Mouse (Mus musculus) MEL (cell line): ENCODE results near the gene Ugt1a6b. TPM values are rescaled to one million over a fixed set of nuclear protein-coding genes. Genes with fewer than 3 reads are reported as not detected.
"Not testable (repeated sequence)": the region's sequence is repeated elsewhere in the genome, so short reads cannot be mapped to it uniquely, and the experiment has no call there.

Source experiments
- DNase-seq: peaks from one replicate; pipeline ENCODE4 v3.0.0; 2011; ENCODE audit warnings: low read depth, low spot score
- H3K27ac ChIP-seq: 2 replicates; pipeline ENCODE4 v1.5.1; 2012; ENCODE audit warnings: low read depth, mild to moderate bottlenecking, control low read depth, low read length, moderate library complexity; ENCODE audit not compliant: control insufficient read depth
- H3K27me3 ChIP-seq, 2 experiments: fragments of 150-350 bp in 1 of 2; sonication (generic) in 1 of 2; 2 replicates each; pipeline ENCODE4 v1.6.1; 2012; ENCODE audit warnings: low read length in 2 of 2, mild to moderate bottlenecking in 2 of 2, improper control_type of control experiment in 1 of 2, moderate library complexity in 1 of 2; ENCODE audit not compliant: insufficient read depth in 2 of 2, control insufficient read depth in 1 of 2
- H3K36me3 ChIP-seq, 2 experiments: 2 replicates each; pipeline ENCODE4 v1.6.1; 2012 to 2014; ENCODE audit warnings: low read length in 2 of 2, improper control_type of control experiment in 1 of 2, inconsistent platforms in 1 of 2, mild to moderate bottlenecking in 1 of 2; ENCODE audit not compliant: insufficient read depth in 2 of 2, control insufficient read depth in 1 of 2
- H3K4me1 ChIP-seq, 2 experiments: fragments of 150-350 bp in 1 of 2; sonication (generic) in 1 of 2; 2 replicates each; pipeline ENCODE4 v1.6.1; 2012; ENCODE audit warnings: low read length in 2 of 2, improper control_type of control experiment in 1 of 2, mild to moderate bottlenecking in 1 of 2; ENCODE audit not compliant: insufficient read depth in 2 of 2, control insufficient read depth in 1 of 2
- H3K4me3 ChIP-seq, 2 experiments: fragments of 150-350 bp in 1 of 2; sonication (generic) in 1 of 2; 2 replicates each; pipeline ENCODE4 v1.5.1; 2012; ENCODE audit warnings: low read depth in 2 of 2, low read length in 2 of 2, mild to moderate bottlenecking in 2 of 2, moderate library complexity in 2 of 2, control low read depth in 1 of 2, improper control_type of control experiment in 1 of 2; ENCODE audit not compliant: control insufficient read depth in 1 of 2, insufficient read depth in 1 of 2
- H3K79me2 ChIP-seq: 2 replicates; pipeline ENCODE4 v1.6.1; 2012; ENCODE audit warnings: mild to moderate bottlenecking, low read length, moderate library complexity; ENCODE audit not compliant: control insufficient read depth, poor library complexity, insufficient read depth
- H3K9ac ChIP-seq: 2 replicates; pipeline ENCODE4 v1.6.1; 2012; ENCODE audit warnings: low read depth, mild to moderate bottlenecking, control low read depth, low read length, moderate library complexity; ENCODE audit not compliant: control insufficient read depth, poor library complexity, severe bottlenecking
- H3K9me3 ChIP-seq: fragments of 150-350 bp; sonication (generic); replicated peaks from 2 replicates; pipeline ENCODE4 v1.6.1; 2012; ENCODE audit warnings: mild to moderate bottlenecking, low read length, improper control_type of control experiment, moderate library complexity; ENCODE audit not compliant: insufficient read depth
- BHLHE40 ChIP-seq: IDR thresholded peaks from 2 replicates; pipeline ENCODE4 v1.6.1; 2012; ENCODE audit warnings: low read depth, mild to moderate bottlenecking, inconsistent platforms, low read length, improper control_type of control experiment, borderline replicate concordance
- CHD1 ChIP-seq: IDR thresholded peaks from 2 replicates; pipeline ENCODE4 v1.6.1; 2012; ENCODE audit warnings: low read depth, mild to moderate bottlenecking, inconsistent platforms, low read length, improper control_type of control experiment
- CTCF ChIP-seq, 3 experiments: IDR thresholded peaks in 2 of 3; conservative IDR thresholded peaks in 1 of 3; 2 replicates each; pipeline ENCODE4 v1.5.1; 2011 to 2012; ENCODE audit warnings: low read length in 3 of 3, low read depth in 2 of 3, mild to moderate bottlenecking in 2 of 3, improper control_type of control experiment in 1 of 3, inconsistent platforms in 1 of 3, mixed read lengths in 1 of 3, moderate library complexity in 1 of 3; ENCODE audit not compliant: control insufficient read depth in 1 of 3, insufficient read depth in 1 of 3, poor library complexity in 1 of 3, severe bottlenecking in 1 of 3
- E2F4 ChIP-seq: IDR thresholded peaks from 2 replicates; pipeline ENCODE4 v1.6.1; 2011; ENCODE audit warnings: low read depth, low read length, improper control_type of control experiment, borderline replicate concordance
- ELF1 ChIP-seq: IDR thresholded peaks from 2 replicates; pipeline ENCODE4 v1.6.1; 2014; ENCODE audit warnings: low read depth, mild to moderate bottlenecking, inconsistent platforms, low read length, improper control_type of control experiment, moderate library complexity
- EP300 ChIP-seq, 2 experiments: IDR thresholded peaks; 2 replicates each; pipeline ENCODE4 v1.6.1; 2011; ENCODE audit warnings: improper control_type of control experiment in 2 of 2, low read length in 2 of 2, low read depth in 1 of 2, mild to moderate bottlenecking in 1 of 2
- GABPA ChIP-seq: IDR thresholded peaks from 2 replicates; pipeline ENCODE4 v1.6.1; 2012; ENCODE audit warnings: low read depth, mild to moderate bottlenecking, inconsistent platforms, low read length, improper control_type of control experiment, moderate library complexity
- GATA1 ChIP-seq: IDR thresholded peaks from 2 replicates; pipeline ENCODE4 v1.6.1; 2011; ENCODE audit warnings: low read depth, low read length, improper control_type of control experiment
- HCFC1 ChIP-seq: IDR thresholded peaks from 2 replicates; pipeline ENCODE4 v1.6.1; 2012; ENCODE audit warnings: low read depth, mild to moderate bottlenecking, inconsistent platforms, low read length, improper control_type of control experiment, moderate library complexity
- KAT2A ChIP-seq: conservative IDR thresholded peaks from 2 replicates; pipeline ENCODE4 v1.6.1; 2012; ENCODE audit warnings: low read depth, low read length, improper control_type of control experiment, inconsistent platforms
- MAX ChIP-seq: IDR thresholded peaks from 2 replicates; pipeline ENCODE4 v1.6.1; 2011; ENCODE audit warnings: low read length, improper control_type of control experiment
- MAZ ChIP-seq: IDR thresholded peaks from 2 replicates; pipeline ENCODE4 v1.6.1; 2012; ENCODE audit warnings: low read depth, mild to moderate bottlenecking, inconsistent platforms, low read length, improper control_type of control experiment
- MEF2A ChIP-seq: IDR thresholded peaks from 2 replicates; pipeline ENCODE4 v1.6.1; 2014; ENCODE audit warnings: low read depth, mild to moderate bottlenecking, inconsistent platforms, low read length, improper control_type of control experiment; ENCODE audit not compliant: poor library complexity, insufficient replicate concordance, severe bottlenecking; ENCODE audit errors: extremely low read depth
- MXI1 ChIP-seq: IDR thresholded peaks from 2 replicates; pipeline ENCODE4 v1.6.1; 2011; ENCODE audit warnings: mild to moderate bottlenecking, low read depth, low read length, improper control_type of control experiment
- MYB ChIP-seq: IDR thresholded peaks from 2 replicates; pipeline ENCODE4 v1.6.1; 2011; ENCODE audit warnings: mild to moderate bottlenecking, low read depth, low read length, improper control_type of control experiment
- MYC ChIP-seq: IDR thresholded peaks from 2 replicates; pipeline ENCODE4 v1.6.1; 2011; ENCODE audit warnings: low read depth, mild to moderate bottlenecking, low read length, improper control_type of control experiment, moderate library complexity
- NELFE ChIP-seq: IDR thresholded peaks from 2 replicates; pipeline ENCODE4 v1.6.1; 2011; ENCODE audit warnings: low read depth, low read length, improper control_type of control experiment
- POLR2A ChIP-seq, 2 experiments: IDR thresholded peaks; 2 replicates each; pipeline ENCODE4 v1.6.1; 2011 to 2012; ENCODE audit warnings: low read length in 2 of 2, mild to moderate bottlenecking in 2 of 2, control low read depth in 1 of 2, improper control_type of control experiment in 1 of 2, low read depth in 1 of 2, moderate library complexity in 1 of 2; ENCODE audit not compliant: control insufficient read depth in 1 of 2, insufficient read depth in 1 of 2, poor library complexity in 1 of 2
- RAD21 ChIP-seq: IDR thresholded peaks from 2 replicates; pipeline ENCODE4 v1.6.1; 2011; ENCODE audit warnings: mild to moderate bottlenecking, low read depth, low read length, improper control_type of control experiment
- TAL1 ChIP-seq: IDR thresholded peaks from 2 replicates; pipeline ENCODE4 v1.6.1; 2012; ENCODE audit warnings: mild to moderate bottlenecking, inconsistent platforms, low read length, moderate library complexity, mixed read lengths
- TBP ChIP-seq: IDR thresholded peaks from 2 replicates; pipeline ENCODE4 v1.8.0; 2011; ENCODE audit warnings: low read depth, low read length, improper control_type of control experiment
- TCF12 ChIP-seq: IDR thresholded peaks from 2 replicates; pipeline ENCODE4 v1.6.1; 2014; ENCODE audit warnings: low read depth, mild to moderate bottlenecking, inconsistent platforms, low read length, improper control_type of control experiment, moderate library complexity
- UBTF ChIP-seq: IDR thresholded peaks from 2 replicates; pipeline ENCODE4 v1.6.1; 2012; ENCODE audit warnings: low read depth, mild to moderate bottlenecking, inconsistent platforms, low read length, improper control_type of control experiment, moderate library complexity, borderline replicate concordance; ENCODE audit not compliant: insufficient read depth
- USF1 ChIP-seq: IDR thresholded peaks from 2 replicates; pipeline ENCODE4 v1.6.1; 2014; ENCODE audit warnings: low read depth, mild to moderate bottlenecking, inconsistent platforms, low read length, improper control_type of control experiment, moderate library complexity
- ZKSCAN1 ChIP-seq: IDR thresholded peaks from 2 replicates; pipeline ENCODE4 v1.6.1; 2012; ENCODE audit warnings: low read depth, mild to moderate bottlenecking, inconsistent platforms, low read length, improper control_type of control experiment, moderate library complexity
- polyA plus RNA-seq, 2 experiments: library from polyadenylated mRNA; stranded (reverse) in 1 of 2; unstranded in 1 of 2; fragments of >175 nt in 1 of 2; fragments of >200 nt in 1 of 2; gene quantifications; 2 replicates each; pipeline versions ENCODE4 v1.2.1 to v1.2.4; 2012; ENCODE audit warnings: low replicate concordance in 2 of 2, low read depth in 1 of 2; ENCODE audit not compliant: insufficient read length in 2 of 2, insufficient read depth in 1 of 2, missing spikeins in 1 of 2
- total RNA-seq: library from RNA; depleted of rRNA; stranded (reverse); fragments of 300-350 nt; gene quantifications from 2 replicates; pipeline ENCODE4 v1.2.3, GENCODE M21; 2012

The Ugt1a6b gene
- total and polyA plus RNA-seq, 3 experiments: not detected

- H3K27me3 ChIP-seq: no peaks in the 10 kb centered on the region
- peaks cover 0 to 9% of the 10 kb centered on the region in 2 experiments; a peak in 2 of 4 replicates for H3K36me3 ChIP-seq
- TF ChIP-seq MYB (no peak), NELFE (no peak), TBP (no peak), HCFC1 (no peak), POLR2A (IDR thresholded peaks at IDR 0.05; ENCODE audit: control insufficient read depth in 1 of 2, insufficient read depth in 1 of 2, low read depth in 1 of 2, low read length in 2 of 2, poor library complexity in 1 of 2) (no peak), MAZ (no peak), BHLHE40 (no peak), E2F4 (no peak), UBTF (no peak), MYC (no peak), ZKSCAN1 (no peak)
- DNase-seq: no peak
- H3K9ac ChIP-seq: no peak overlapping the region
- H3K79me2 ChIP-seq: no peaks in the 10 kb centered on the region
- H3K4me1 ChIP-seq: peaks cover 0 to 14% of the 10 kb centered on the region in 2 experiments; a peak in 3 of 4 replicates
- no peak overlapping the region for H3K27ac ChIP-seq
- no peaks in the 10 kb centered on the region for H3K9me3 ChIP-seq
- no peak overlapping the region for H3K4me3 ChIP-seq
These were observed 1.8 kb downstream of the Ugt1a6b start for GRCm38 (mm10) chr1:88104667-88105430.

- Histone ChIP-seq H3K4me3 (no peak overlapping the region), H3K4me1 (peaks cover 0 to 14% of the 10 kb centered on the region in 2 experiments; a peak in 3 of 4 replicates), H3K9me3 (no peaks in the 10 kb centered on the region), H3K27me3 (no peaks in the 10 kb centered on the region), H3K36me3 (peaks cover 0 to 9% of the 10 kb centered on the region in 2 experiments; a peak in 2 of 4 replicates), H3K79me2 (no peaks in the 10 kb centered on the region), H3K9ac (no peak overlapping the region), H3K27ac (no peak overlapping the region)
- no peak for TF ChIP-seq RAD21
- no peak for TF ChIP-seq MXI1
- no peak for TF ChIP-seq TAL1
- TF ChIP-seq GATA1: no peak
- no peak for TF ChIP-seq CHD1
- no peak for TF ChIP-seq MYB
- TF ChIP-seq ELF1: no peak
- no peak for TF ChIP-seq MYC
- TF ChIP-seq EP300 (IDR thresholded peaks at IDR 0.05; ENCODE audit: low read depth in 1 of 2, low read length in 2 of 2): no peak
- TF ChIP-seq MEF2A: no peak
- no peak for TF ChIP-seq TCF12
- TF ChIP-seq ZKSCAN1: no peak
- no peak for TF ChIP-seq USF1
- TF ChIP-seq CTCF (IDR thresholded peaks at IDR 0.05 in 2 of 3, conservative IDR thresholded peaks at IDR 0.05 in 1 of 3; ENCODE audit: control insufficient read depth in 1 of 3, insufficient read depth in 1 of 3, low read depth in 2 of 3, low read length in 3 of 3, poor library complexity in 1 of 3, severe bottlenecking in 1 of 3): no peak
- no peak for TF ChIP-seq UBTF
- no peak for TF ChIP-seq HCFC1
- no peak for TF ChIP-seq KAT2A
- TF ChIP-seq GABPA: no peak
- no peak for TF ChIP-seq MAX
- no peak for TF ChIP-seq BHLHE40
- DNase-seq: no peak
These were observed 2.6 kb downstream of the Ugt1a6b start for GRCm38 (mm10) chr1:88105656-88106055.

DNA sequence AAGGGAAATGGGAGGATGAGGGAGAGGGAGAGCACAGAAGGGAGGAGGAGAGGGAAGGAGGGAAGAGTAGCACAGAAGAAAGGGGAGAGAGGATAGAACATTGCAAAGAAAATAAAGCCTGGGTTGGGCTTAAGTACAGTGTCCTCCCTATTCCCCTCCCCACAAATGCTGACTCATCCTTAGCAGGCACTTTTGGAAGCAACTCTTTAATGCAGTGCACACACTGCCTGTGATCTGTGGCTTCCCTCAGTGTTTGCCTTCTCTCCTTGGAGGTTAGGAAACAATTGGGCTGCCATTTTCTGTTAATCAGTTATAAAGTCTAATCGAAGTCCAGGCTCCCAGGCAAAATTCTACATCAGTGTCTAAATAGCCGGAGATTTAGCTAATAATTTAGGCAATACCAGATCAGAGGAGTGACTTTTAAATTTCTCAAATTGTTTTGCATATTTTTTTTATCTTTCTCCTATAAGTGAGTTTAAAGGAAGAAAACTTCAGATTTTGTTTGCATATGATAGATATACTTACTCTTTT lies 6.0 kb downstream of the Ugt1a6b start:
- H3K36me3 ChIP-seq, H3K4me3 ChIP-seq: not testable (repeated sequence)

More for the DNA sequence above, 6.0 kb downstream of the Ugt1a6b start:
- H3K27ac ChIP-seq, H3K9ac ChIP-seq, H3K79me2 ChIP-seq, H3K4me1 ChIP-seq, H3K27me3 ChIP-seq, H3K9me3 ChIP-seq, DNase-seq: not testable (repeated sequence)
